Mouse (Mus musculus): ENCODE data around the gene Mycbpap. TPM values are rescaled to one million over a fixed set of nuclear protein-coding genes. Genes with fewer than 3 reads are reported as not detected.

Mycbpap gene
- polyA plus RNA-seq, 1 experiment from 2014 or later: 1.4 TPM

DNA sequence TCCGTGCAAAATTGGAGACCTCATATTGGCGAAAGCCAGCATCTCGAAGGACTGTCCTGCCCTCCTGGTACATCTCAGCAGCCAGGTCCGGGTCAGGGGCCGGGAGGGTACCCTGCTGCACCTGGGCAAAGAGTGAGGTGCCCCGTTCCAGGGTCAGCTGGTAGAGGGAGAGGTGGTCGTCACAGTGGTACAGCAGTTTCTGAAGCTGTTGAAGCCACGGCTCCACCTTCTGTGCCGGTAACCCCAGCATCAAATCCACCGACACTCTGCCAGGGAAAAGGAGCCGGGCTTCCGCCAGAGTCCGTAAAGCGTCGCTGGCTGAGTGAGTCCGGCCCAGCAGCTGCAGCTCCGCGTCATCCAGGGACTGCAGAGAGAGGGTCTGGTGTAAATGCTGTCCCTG, 22.9 kb upstream of the Mycbpap start:
- H3K9me3 ChIP-seq (ENCODE audit: control insufficient read depth, low read length): no peaks in the 10 kb centered on the region
- peak overlapping the region; percentile 27; the same call in 1 of the 2 replicates for H3K4me2 ChIP-seq (replicated peaks; ENCODE audit: low read depth)
- 53% methylated on average over 18 of the region's 18 CpGs for WGBS
- H3K9ac ChIP-seq (ENCODE audit: low read length): no peak overlapping the region
- no peaks in the 10 kb centered on the region for H3K27me3 ChIP-seq (ENCODE audit: control insufficient read depth, insufficient read depth, low read length)
- TF ChIP-seq CTCF (IDR thresholded peaks at IDR 0.05; ENCODE audit: low read depth): no peak
- TF ChIP-seq EP300 (optimal IDR thresholded peaks at IDR 0.05): no peak
- H3K27ac ChIP-seq (replicated peaks): no peak overlapping the region
- no peaks in the 10 kb centered on the region for H3K36me3 ChIP-seq (ENCODE audit: control insufficient read depth, insufficient read depth, low read length)
- H3K4me1 ChIP-seq (replicated peaks; ENCODE audit: control insufficient read depth, insufficient read depth): peaks cover 5% of the 10 kb centered on the region
- no peak overlapping the region for H3K4me3 ChIP-seq (ENCODE audit: low read depth, low read length)
- ATAC-seq (ENCODE audit: low FRiP score, low TSS enrichment) (no peak), DNase-seq (ENCODE audit: low spot score) (no peak)

DNA sequence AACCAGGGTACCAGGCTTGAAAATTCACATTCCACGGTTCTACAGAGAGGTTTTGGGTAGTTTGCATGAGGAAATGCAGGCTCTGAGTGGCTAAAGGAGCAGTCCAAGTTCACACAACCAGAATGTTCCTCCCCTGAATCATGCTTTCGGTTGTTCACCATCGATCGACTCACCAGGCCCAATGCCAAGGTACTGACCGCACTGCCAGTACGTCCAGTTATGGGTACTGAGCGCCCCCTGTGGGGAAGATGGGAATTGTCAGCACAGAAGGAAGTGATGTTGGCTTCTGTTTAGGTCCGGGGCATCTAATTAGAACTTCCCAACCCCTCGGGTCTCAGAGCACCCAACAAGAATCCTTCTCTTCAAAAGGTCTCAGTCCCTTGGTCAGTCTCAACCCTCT, 22.4 kb upstream of the Mycbpap start:
- DNase-seq (ENCODE audit: low spot score) (peak; percentile 95), ATAC-seq (ENCODE audit: low FRiP score, low TSS enrichment) (peak; percentile 80)
- Histone ChIP-seq H3K27me3 (ENCODE audit: control insufficient read depth, insufficient read depth, low read length) (no peaks in the 10 kb centered on the region), H3K9ac (ENCODE audit: low read length) (no peak overlapping the region), H3K4me1 (replicated peaks; ENCODE audit: control insufficient read depth, insufficient read depth) (peaks cover 5% of the 10 kb centered on the region; the same call in 1 of the 2 replicates), H3K4me2 (replicated peaks; ENCODE audit: low read depth) (peak overlapping the region; percentile 33), H3K4me3 (ENCODE audit: low read depth, low read length) (no peak overlapping the region), H3K27ac (replicated peaks) (peak overlapping the region; percentile 20; the same call in 1 of the 2 replicates), H3K36me3 (ENCODE audit: control insufficient read depth, insufficient read depth, low read length) (no peaks in the 10 kb centered on the region), H3K9me3 (ENCODE audit: control insufficient read depth, low read length) (no peaks in the 10 kb centered on the region)
- 15% methylated on average over 9 of the region's 9 CpGs for WGBS
- TF ChIP-seq CTCF (IDR thresholded peaks at IDR 0.05; ENCODE audit: low read depth): peak; percentile 98
- TF ChIP-seq EP300 (optimal IDR thresholded peaks at IDR 0.05): no peak

- Histone ChIP-seq H3K27me3 (ENCODE audit: control insufficient read depth, insufficient read depth, low read length) (no peaks in the 10 kb centered on the region), H3K27ac (replicated peaks) (peak overlapping the region; percentile 20; the same call in 1 of the 2 replicates), H3K4me1 (replicated peaks; ENCODE audit: control insufficient read depth, insufficient read depth) (peaks cover 4% of the 10 kb centered on the region; the same call in 1 of the 2 replicates), H3K4me3 (ENCODE audit: low read depth, low read length) (no peak overlapping the region), H3K4me2 (replicated peaks; ENCODE audit: low read depth) (peak overlapping the region; percentile 33; the same call in 1 of the 2 replicates), H3K9me3 (ENCODE audit: control insufficient read depth, low read length) (no peaks in the 10 kb centered on the region), H3K9ac (ENCODE audit: low read length) (no peak overlapping the region), H3K36me3 (ENCODE audit: control insufficient read depth, insufficient read depth, low read length) (no peaks in the 10 kb centered on the region)
- 91% methylated on average over 12 of the region's 12 CpGs for WGBS
- DNase-seq (ENCODE audit: low spot score): no peak
- no peak for ATAC-seq (ENCODE audit: low FRiP score, low TSS enrichment)
- TF ChIP-seq EP300 (optimal IDR thresholded peaks at IDR 0.05) (no peak), CTCF (IDR thresholded peaks at IDR 0.05; ENCODE audit: low read depth) (no peak)
Measured at GRCm38 (mm10) chr11:94543344-94543743, 21.8 kb upstream of the Mycbpap start.

- no peak for ATAC-seq (ENCODE audit: low FRiP score, low TSS enrichment)
- no peaks in the 10 kb centered on the region for H3K9me3 ChIP-seq (ENCODE audit: control insufficient read depth, low read length)
- H3K4me3 ChIP-seq (ENCODE audit: low read depth, low read length): no peak overlapping the region
- H3K9ac ChIP-seq (ENCODE audit: low read length): no peak overlapping the region
- DNase-seq (ENCODE audit: low spot score): no peak
- H3K4me1 ChIP-seq (replicated peaks; ENCODE audit: control insufficient read depth, insufficient read depth): no peaks in the 10 kb centered on the region
- WGBS: 93% methylated on average over 4 of the region's 4 CpGs
- TF ChIP-seq EP300 (optimal IDR thresholded peaks at IDR 0.05) (no peak), CTCF (IDR thresholded peaks at IDR 0.05; ENCODE audit: low read depth) (no peak)
- H3K36me3 ChIP-seq (ENCODE audit: control insufficient read depth, insufficient read depth, low read length): no peaks in the 10 kb centered on the region
- no peaks in the 10 kb centered on the region for H3K27me3 ChIP-seq (ENCODE audit: control insufficient read depth, insufficient read depth, low read length)
- H3K27ac ChIP-seq (replicated peaks): no peak overlapping the region
- no peak overlapping the region for H3K4me2 ChIP-seq (replicated peaks; ENCODE audit: low read depth)
Measured at GRCm38 (mm10) chr11:94542400-94542799, 20.9 kb upstream of the Mycbpap start.

DNA sequence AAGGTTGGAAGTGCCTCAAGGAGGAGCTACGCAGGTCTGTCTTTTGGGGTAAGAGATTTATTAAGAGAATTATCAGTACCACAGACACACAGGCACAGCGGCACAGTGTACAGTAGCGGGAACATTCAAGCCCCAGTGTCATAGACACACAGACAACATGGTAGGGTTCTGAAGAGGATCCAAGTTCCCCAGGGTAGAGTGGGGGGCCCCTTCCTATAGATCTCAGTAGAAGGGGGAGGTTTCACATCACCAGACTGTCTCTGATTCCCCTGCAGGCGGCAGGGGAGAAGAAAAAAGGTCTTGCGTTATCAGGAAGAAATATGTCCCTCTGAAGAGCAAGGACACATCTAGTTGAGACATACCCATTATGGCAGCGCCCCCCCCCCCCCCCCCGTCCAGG, 18.2 kb upstream of the Mycbpap start:
- Histone ChIP-seq H3K9me3 (ENCODE audit: control insufficient read depth, low read length) (no peaks in the 10 kb centered on the region), H3K4me2 (replicated peaks; ENCODE audit: low read depth) (no peak overlapping the region), H3K4me3 (ENCODE audit: low read depth, low read length) (no peak overlapping the region), H3K27ac (replicated peaks) (no peak overlapping the region), H3K9ac (ENCODE audit: low read length) (no peak overlapping the region), H3K4me1 (replicated peaks; ENCODE audit: control insufficient read depth, insufficient read depth) (no peaks in the 10 kb centered on the region), H3K27me3 (ENCODE audit: control insufficient read depth, insufficient read depth, low read length) (no peaks in the 10 kb centered on the region), H3K36me3 (ENCODE audit: control insufficient read depth, insufficient read depth, low read length) (no peaks in the 10 kb centered on the region)
- DNase-seq (ENCODE audit: low spot score) (no peak), ATAC-seq (ENCODE audit: low FRiP score, low TSS enrichment) (no peak)
- TF ChIP-seq CTCF (IDR thresholded peaks at IDR 0.05; ENCODE audit: low read depth): no peak
- no peak for TF ChIP-seq EP300 (optimal IDR thresholded peaks at IDR 0.05)
- WGBS: 67% methylated on average over 7 of the region's 7 CpGs

- Histone ChIP-seq H3K4me3 (ENCODE audit: low read depth, low read length) (no peak overlapping the region), H3K36me3 (ENCODE audit: control insufficient read depth, insufficient read depth, low read length) (no peaks in the 10 kb centered on the region), H3K27ac (replicated peaks) (peak overlapping the region; percentile 79), H3K4me2 (replicated peaks; ENCODE audit: low read depth) (no peak overlapping the region), H3K9ac (ENCODE audit: low read length) (no peak overlapping the region), H3K9me3 (ENCODE audit: control insufficient read depth, low read length) (no peaks in the 10 kb centered on the region), H3K4me1 (replicated peaks; ENCODE audit: control insufficient read depth, insufficient read depth) (no peaks in the 10 kb centered on the region), H3K27me3 (ENCODE audit: control insufficient read depth, insufficient read depth, low read length) (no peaks in the 10 kb centered on the region)
- DNase-seq (ENCODE audit: low spot score) (peak; percentile 80), ATAC-seq (ENCODE audit: low FRiP score, low TSS enrichment) (peak; percentile 90)
- WGBS: 44% methylated on average over 8 of the region's 8 CpGs
- peak; percentile 15 for TF ChIP-seq EP300 (optimal IDR thresholded peaks at IDR 0.05)
- TF ChIP-seq CTCF (IDR thresholded peaks at IDR 0.05; ENCODE audit: low read depth): no peak
Measured at GRCm38 (mm10) chr11:94538733-94539292, 17.3 kb upstream of the Mycbpap start.
